Mouse (Mus musculus) thymus, adult 2 months (tissue): Measurements from ENCODE around the gene Itga10.

ENCODE experiments used
- CTCF ChIP-seq: fragments of 200-500 bp; IDR thresholded peaks from 2 replicates; pipeline ENCODE4 v1.5.1; 2012; ENCODE audit warnings: mild to moderate bottlenecking, control low read depth, low read length, moderate library complexity, borderline replicate concordance; ENCODE audit not compliant: control insufficient read depth, poor library complexity, insufficient read depth; ENCODE audit errors: extremely low read depth
- POLR2A ChIP-seq: fragments of 200-500 bp; IDR thresholded peaks from 2 replicates; pipeline ENCODE4 v1.6.1; 2012; ENCODE audit warnings: mild to moderate bottlenecking, low read length, control low read depth, moderate library complexity; ENCODE audit not compliant: control insufficient read depth, poor library complexity, insufficient read depth; ENCODE audit errors: extremely low read depth

DNA sequence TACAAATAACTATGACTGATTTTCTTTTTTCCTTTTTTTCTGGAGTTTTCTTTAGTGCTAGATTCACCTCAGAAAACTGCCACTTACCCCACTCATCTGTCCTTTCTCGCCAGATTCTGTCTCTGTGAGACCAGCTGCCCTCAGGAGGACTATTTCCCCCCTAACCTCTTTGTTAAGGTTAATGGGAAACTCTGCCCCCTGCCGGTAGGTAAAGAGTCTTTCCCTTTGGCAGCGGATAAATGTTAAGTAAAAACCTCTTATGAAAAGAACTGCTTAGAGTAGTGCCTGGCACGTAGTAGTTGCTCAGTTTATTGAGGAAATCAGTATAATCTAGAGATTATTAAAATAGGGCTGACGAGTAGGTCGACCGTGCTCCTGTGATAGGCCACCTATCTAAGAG, 55.0 kb downstream of the Itga10 start:
- no peak for TF ChIP-seq CTCF
- TF ChIP-seq POLR2A, result no peak
